Mouse (Mus musculus): ENCODE measurements around the gene Cenpl. TPM values are rescaled to one million over a fixed set of nuclear protein-coding genes. Genes with fewer than 3 reads are reported as not detected.
"Not testable (repeated sequence)": the region's sequence is repeated elsewhere in the genome, so short reads cannot be mapped to it uniquely, and the experiment has no call there.

Cenpl gene
- 1 to 10 TPM; 1.5 to 1.8 TPM for total RNA-seq (2021)

DNA sequence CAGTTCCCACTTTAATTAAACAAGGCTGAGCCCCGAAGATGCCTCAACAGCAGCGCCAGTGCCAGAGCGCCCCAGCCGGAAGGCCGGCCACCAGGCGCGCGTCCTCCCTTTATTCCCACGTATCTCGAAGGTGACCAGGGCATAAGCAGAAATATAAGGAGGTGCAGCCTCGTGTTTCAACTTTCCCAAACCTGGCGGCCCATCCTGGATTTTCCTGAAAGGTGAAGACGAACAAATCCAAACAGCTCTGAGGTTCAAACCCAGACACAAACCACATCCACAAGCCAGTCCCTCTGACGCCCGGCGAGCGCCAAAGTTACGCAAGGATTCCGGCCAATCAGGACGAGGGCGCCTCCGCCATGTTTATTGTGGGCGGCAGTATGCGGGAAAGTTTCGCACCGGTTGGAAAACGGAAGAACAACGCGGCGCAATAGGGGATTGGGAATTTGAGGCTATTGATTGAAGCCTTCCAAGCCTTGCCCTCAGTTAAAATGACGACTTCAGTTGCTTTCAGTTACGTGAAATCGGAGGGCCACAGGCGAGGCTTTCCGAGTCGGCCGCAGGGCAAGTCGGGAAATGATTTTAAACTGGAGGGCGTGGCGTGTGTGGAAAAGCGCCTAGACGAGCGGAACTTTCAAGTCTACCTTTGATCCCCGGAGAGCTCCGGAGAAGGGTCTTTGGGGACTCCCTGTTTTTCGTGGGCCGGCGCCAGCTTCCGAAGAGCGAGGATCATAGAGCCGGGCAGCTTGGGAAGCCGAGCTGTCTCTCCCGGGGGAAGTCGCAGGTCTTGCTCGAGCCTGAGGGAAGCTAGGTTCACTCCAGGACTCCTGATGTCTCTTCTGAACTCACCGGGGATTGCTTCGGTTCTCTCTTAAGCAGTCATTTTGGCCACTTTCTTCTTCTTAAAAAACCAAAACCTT lies at the start of gene Cenpl, which contains the start of gene Dars2:
TSS of gene Cenpl (plus strand) at position 362 of the 920 bp plus-strand sequence.
TSS of gene Dars2 (minus strand) at position 307 of the 920 bp plus-strand sequence.
- peak; percentile 87 to 91 for DNase-seq (ENCODE audit: extremely low spot score in 1 of 2, low spot score in 1 of 2)

- DNase-seq (ENCODE audit: extremely low spot score in 1 of 2, low spot score in 1 of 2): no peak
These were observed 44.9 kb upstream of the Cenpl start for GRCm38 (mm10) chr1:161025410-161026210.

- DNase-seq (ENCODE audit: extremely low spot score in 1 of 2, low spot score in 1 of 2): no peak
These were observed 43.3 kb upstream of the Cenpl start for GRCm38 (mm10) chr1:161027196-161027595.

DNA sequence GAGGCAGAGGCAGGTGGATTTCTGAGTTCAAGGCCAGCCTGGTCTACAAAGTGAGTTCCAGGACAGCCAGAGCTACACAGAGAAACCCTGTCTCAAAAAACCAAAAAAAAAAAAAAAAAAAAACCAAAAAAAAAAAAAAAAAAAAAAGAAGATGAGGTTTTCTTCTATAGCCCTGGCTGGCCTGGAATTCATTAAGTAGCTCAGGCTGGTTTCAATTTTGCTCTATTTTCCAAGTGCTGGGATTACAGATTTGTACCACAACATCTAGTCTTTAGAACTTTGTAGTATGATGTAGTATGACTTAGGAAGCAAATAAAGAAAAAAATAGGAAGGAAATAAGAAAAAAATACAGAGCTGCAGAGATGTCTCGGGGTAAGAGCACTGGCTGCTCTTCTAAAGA lies 42.1 kb upstream of the Cenpl start:
- DNase-seq (ENCODE audit: extremely low spot score in 1 of 2, low spot score in 1 of 2): not testable (repeated sequence)

- no peak for DNase-seq (ENCODE audit: extremely low spot score in 1 of 2, low spot score in 1 of 2)
These were observed 40.5 kb upstream of the Cenpl start for GRCm38 (mm10) chr1:161030058-161030457.

GRCm38 (mm10) chr1:161031881-161032280 lies 38.6 kb upstream of the Cenpl start:
- no peak for DNase-seq (ENCODE audit: extremely low spot score in 1 of 2, low spot score in 1 of 2)

- DNase-seq (ENCODE audit: extremely low spot score in 1 of 2, low spot score in 1 of 2): no peak
These were observed 38.2 kb upstream of the Cenpl start for GRCm38 (mm10) chr1:161032345-161032744.

GRCm38 (mm10) chr1:161033856-161034434 lies 36.6 kb upstream of the Cenpl start:
- no peak for DNase-seq (ENCODE audit: extremely low spot score in 1 of 2, low spot score in 1 of 2)

DNA sequence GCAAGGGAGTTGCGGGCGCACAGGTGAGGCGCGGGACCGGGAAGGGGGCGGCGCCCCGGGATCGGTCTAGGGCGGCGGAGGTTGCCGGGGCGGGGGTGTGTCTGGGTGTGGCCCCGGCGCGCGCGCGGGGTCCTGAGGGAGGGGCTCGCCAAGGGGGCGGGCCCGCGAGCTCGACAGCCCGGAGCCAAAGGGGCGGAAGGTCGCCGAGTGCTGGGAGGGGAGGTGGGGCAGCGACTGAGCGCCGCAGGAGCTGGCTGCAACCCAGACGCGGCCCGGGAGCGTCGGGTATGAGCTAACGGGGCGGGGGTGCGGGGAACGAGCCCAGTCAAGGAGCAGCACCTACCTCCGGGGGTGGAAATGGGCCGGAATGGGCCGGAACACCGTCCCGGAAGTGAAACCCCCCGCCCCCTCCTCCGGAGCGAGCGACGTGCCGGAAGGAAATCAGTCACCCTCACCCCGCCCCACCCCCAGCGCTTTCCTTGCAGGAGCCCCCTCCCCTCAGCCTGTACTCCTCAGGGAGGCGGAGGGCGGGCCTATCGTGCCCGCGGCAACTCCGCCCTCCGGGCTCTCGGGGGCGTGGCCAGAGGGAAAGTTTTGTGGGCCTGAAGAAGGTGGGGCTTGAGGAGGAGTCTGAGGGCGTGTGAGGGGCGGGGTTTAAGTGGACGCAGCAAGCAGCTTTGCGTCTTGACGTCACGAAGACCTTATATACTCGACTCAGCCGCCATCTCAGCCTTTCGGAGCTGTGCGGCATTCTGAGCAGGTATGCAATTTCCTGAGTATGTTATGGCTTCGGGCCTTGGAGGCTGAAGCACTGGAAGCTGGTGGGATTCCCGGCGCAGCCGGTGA lies 35.9 kb upstream of the Cenpl start, which contains the start of gene Zbtb37:
TSS of gene Zbtb37 (minus strand) at position 415 of the 846 bp plus-strand sequence.
- peak; percentile 83 to 91 for DNase-seq (ENCODE audit: extremely low spot score in 1 of 2, low spot score in 1 of 2)

- peak in 1 of 2 experiments; percentile 30 for DNase-seq (ENCODE audit: extremely low spot score in 1 of 2, low spot score in 1 of 2)
These were observed 35.2 kb upstream of the Cenpl start for GRCm38 (mm10) chr1:161035281-161035785.

DNA sequence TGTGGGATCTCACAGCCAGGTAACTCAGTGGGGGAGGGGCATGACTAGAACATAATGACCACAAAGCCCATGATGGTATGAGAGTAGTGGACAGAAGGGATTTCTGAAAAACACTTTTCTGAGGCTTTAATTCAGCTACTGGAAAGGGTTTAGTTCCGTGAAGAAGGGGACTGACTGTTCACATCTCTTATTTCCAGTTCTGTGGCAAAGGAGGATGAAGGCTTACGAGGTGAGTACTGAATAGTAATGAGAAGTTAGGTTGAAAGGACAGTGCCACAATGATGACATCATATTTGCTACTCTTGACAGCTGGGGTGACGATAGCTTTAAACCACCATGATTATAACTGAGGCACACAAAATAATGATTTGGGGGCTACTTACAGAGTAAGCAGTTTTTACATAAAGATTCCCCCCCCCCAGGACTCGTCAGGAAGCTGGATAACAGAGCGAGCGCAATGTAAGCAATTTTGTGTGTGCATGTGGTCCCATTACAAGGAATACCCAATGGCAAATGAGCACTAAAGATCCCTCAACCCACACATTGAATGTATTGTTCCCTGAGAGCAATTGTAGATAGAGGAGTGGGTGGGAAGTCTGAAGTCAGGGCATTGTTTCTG lies 34.6 kb upstream of the Cenpl start:
- no peak for DNase-seq (ENCODE audit: extremely low spot score in 1 of 2, low spot score in 1 of 2)

DNA sequence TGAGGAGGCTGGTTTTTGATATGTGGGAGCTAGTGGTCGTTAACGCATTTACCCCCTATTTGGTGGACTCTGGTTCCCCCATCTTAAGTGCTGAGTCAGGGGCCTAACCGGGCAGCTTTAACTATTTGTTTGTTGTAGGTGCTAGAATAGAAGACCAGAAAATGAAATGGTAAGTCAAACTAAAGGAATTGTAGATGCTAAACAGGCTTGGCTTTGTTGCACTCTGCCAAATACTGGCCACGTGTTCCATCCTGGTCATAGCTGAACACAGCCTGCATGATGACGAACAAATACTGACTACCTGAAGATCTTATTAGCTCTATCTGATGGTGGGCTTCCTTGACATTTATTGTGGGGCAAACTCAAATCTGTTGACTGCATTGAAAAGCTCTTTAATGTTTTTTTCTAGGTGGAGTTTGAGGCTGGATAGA lies 34.1 kb upstream of the Cenpl start:
- DNase-seq (ENCODE audit: extremely low spot score in 1 of 2, low spot score in 1 of 2): no peak

DNA sequence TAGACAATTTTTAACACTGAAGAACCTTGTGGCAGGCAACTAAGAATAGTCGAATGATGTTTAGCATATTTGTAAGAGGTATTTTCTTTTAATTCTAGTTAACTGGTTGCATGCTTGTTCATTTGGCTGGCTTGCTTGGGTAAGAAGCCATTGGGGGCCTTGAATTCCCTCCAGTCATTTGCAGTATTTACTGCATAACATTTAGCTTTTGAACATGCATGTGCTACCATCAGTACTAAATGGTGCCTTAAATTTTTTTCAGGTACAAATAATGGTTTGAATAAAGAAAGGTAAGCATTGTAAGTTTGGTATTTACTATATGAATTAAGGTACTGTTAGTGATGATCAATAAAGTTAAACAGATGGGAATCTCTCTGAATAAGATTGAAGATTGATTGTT lies 33.5 kb upstream of the Cenpl start:
- no peak for DNase-seq (ENCODE audit: extremely low spot score in 1 of 2, low spot score in 1 of 2)

GRCm38 (mm10) chr1:161037599-161037998 lies 32.9 kb upstream of the Cenpl start:
- no peak for DNase-seq (ENCODE audit: extremely low spot score in 1 of 2, low spot score in 1 of 2)

GRCm38 (mm10) chr1:161038004-161038403 lies 32.5 kb upstream of the Cenpl start:
- no peak for DNase-seq (ENCODE audit: extremely low spot score in 1 of 2, low spot score in 1 of 2)

GRCm38 (mm10) chr1:161038968-161039721 lies 31.4 kb upstream of the Cenpl start:
- DNase-seq (ENCODE audit: extremely low spot score in 1 of 2, low spot score in 1 of 2): no peak

DNA sequence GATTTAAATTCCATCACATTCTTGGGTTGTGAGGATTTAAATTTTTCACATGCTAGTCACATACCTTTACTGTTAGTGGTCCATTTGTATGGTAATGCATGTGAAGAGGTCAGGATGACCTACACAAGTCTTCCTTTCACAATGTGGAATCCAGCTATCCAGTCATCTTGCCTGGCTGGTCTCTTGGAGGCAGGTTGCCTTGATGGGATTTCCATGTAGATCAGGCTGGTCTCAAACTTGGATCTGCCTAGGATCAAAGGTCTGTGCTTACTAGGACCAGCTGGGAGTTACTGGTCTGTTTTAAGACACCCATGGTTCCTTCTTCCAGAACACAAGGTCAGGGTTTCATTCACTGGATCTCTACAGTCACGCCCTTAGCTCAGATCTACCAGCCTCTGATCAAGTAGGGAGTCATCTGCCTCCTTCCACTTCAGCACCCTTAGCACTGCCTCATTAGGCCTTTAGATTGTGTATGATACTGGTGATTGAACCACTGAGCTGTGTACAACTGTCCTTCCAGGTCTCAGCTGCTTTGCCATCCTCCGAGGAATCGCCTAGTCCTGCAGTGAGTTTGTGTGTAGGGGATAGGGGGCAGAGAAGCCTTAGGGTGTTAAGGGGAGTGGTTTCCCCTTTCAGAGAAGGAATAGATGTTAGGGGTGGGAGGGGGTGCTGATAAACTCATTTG lies 30.6 kb upstream of the Cenpl start:
- no peak for DNase-seq (ENCODE audit: extremely low spot score in 1 of 2, low spot score in 1 of 2)

DNA sequence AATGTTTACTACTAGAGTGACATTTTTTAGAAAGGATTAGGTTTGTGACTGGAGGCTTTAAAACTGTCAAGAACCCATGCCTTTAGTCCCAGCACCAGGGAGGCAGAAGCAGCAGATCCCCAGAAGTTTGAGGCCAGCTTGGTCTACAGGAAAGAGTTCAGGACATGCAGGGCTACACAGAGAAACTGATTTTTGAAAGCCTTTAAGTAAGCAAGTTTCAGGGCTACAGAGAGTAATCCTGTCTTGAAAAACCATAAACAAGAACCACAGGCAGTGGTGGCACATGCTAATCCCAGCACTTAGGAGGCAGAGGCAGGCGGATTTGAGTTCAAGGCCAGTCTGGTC lies 30.1 kb upstream of the Cenpl start:
- DNase-seq (ENCODE audit: extremely low spot score in 1 of 2, low spot score in 1 of 2): no peak

Data from layer of hippocampus, postnatal 25 days (tissue).